Mouse (Mus musculus) lung, embryonic 15.5 days (tissue): Measurements from ENCODE around the gene Inpp5f. TPM values are rescaled to one million over a fixed set of nuclear protein-coding genes. Genes with fewer than 3 reads are reported as not detected.
A peak's percentile ranks its signal among the peaks of the same experiment; 100 is the strongest.

ENCODE experiments used
- ATAC-seq: fragments of 200-750 bp; cut with Nextera tagmentation; 2 replicates; pipeline ENCODE4 v1.8.0; 2017; ENCODE audit warnings: moderate number of reproducible peaks, borderline replicate concordance; ENCODE audit not compliant: low FRiP score, low TSS enrichment; ENCODE audit errors: extremely low read depth
- H3K27ac ChIP-seq: fragments of 300-500 bp; sonication (generic); 2 replicates; pipeline ENCODE4 v1.5.1; 2015; ENCODE audit warnings: moderate library complexity, mild to moderate bottlenecking, inconsistent platforms
- H3K27me3 ChIP-seq: fragments of 300-500 bp; sonication (generic); 2 replicates; pipeline ENCODE4 v1.6.1; 2015; ENCODE audit warnings: inconsistent platforms
- H3K36me3 ChIP-seq: fragments of 300-500 bp; sonication (generic); 2 replicates; pipeline ENCODE4 v1.6.1; 2015; ENCODE audit warnings: inconsistent platforms
- H3K4me1 ChIP-seq: fragments of 300-500 bp; sonication (generic); 2 replicates; pipeline ENCODE4 v1.6.1; 2015; ENCODE audit warnings: inconsistent platforms
- H3K4me2 ChIP-seq: fragments of 300-500 bp; sonication (generic); 2 replicates; pipeline ENCODE4 v1.6.1; 2015; ENCODE audit warnings: inconsistent platforms, mild to moderate bottlenecking, moderate library complexity
- H3K4me3 ChIP-seq: fragments of 300-500 bp; sonication (generic); 2 replicates; pipeline ENCODE4 v1.5.1; 2015; ENCODE audit warnings: mild to moderate bottlenecking, inconsistent platforms
- H3K9ac ChIP-seq: fragments of 300-500 bp; sonication (generic); 2 replicates; pipeline ENCODE4 v1.6.1; 2015; ENCODE audit warnings: inconsistent platforms
- H3K9me3 ChIP-seq: fragments of 300-500 bp; sonication (generic); 2 replicates; pipeline ENCODE4 v1.6.1; 2016; ENCODE audit warnings: inconsistent platforms
- WGBS: fragments of 180-500 bp; shearing (Covaris S2); methylation state at CpG from one replicate; pipeline ENCODE4 v1.1.7; 2015; 5-methylcytosine and 5-hydroxymethylcytosine counted together
- polyA plus RNA-seq: library from polyadenylated mRNA; unstranded; fragments of >200 nt; fragmentation: Nextera tagmentation; extraction: Ambion mirVana; gene quantifications from 2 replicates; pipeline ENCODE4 v1.2.1, GENCODE M21; 2015

Gene Inpp5f
- polyA plus RNA-seq, 1 experiment from 2014 or later = 17.2 TPM

DNA sequence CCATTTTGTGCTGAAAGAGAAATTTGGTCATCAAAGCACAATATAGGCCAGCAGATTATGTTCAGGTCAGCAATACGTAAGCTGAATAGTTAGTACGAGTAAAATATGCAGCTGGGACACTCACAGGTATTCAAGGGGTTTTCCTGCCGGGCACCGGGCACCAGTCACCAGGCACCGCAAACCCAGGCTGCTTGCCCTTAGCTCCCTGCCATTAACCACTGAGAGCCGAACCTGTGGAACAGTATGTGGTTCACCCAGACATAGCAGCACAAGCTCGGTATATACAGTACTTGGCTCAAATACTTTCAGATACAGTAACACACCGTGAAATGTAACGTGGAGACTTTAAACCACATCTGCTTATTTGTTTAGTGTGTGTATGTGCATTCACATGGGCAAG lies 114.1 kb downstream of the Inpp5f start:
- no peak overlapping the region for H3K4me3 ChIP-seq
- H3K9ac ChIP-seq = no peak overlapping the region
- H3K9me3 ChIP-seq = no peaks in the 10 kb centered on the region
- H3K36me3 ChIP-seq = peaks cover 24% of the 10 kb centered on the region; the same call in 1 of the 2 replicates
- H3K4me1 ChIP-seq = peaks cover 19% of the 10 kb centered on the region
- no peaks in the 10 kb centered on the region for H3K27me3 ChIP-seq
- H3K4me2 ChIP-seq = no peak overlapping the region
- ATAC-seq = peak; percentile 50; the same call in 1 of the 2 replicates
- no peak overlapping the region; the same call in 1 of the 2 replicates for H3K27ac ChIP-seq
- 82% methylated on average over 9 of the region's 9 CpGs for WGBS

- 78% methylated on average over 10 of the region's 10 CpGs for WGBS
- H3K27me3 ChIP-seq = no peaks in the 10 kb centered on the region
- no peak overlapping the region for H3K9ac ChIP-seq
- no peak for ATAC-seq
- no peak overlapping the region for H3K4me3 ChIP-seq
- no peak overlapping the region for H3K4me2 ChIP-seq
- no peaks in the 10 kb centered on the region for H3K9me3 ChIP-seq
- no peak overlapping the region for H3K27ac ChIP-seq
- peaks cover 16% of the 10 kb centered on the region; the same call in 1 of the 2 replicates for H3K36me3 ChIP-seq
- H3K4me1 ChIP-seq = peaks cover 28% of the 10 kb centered on the region
Observed at GRCm38 (mm10) chr7:128726999-128727398, 115.9 kb downstream of the Inpp5f start.

DNA sequence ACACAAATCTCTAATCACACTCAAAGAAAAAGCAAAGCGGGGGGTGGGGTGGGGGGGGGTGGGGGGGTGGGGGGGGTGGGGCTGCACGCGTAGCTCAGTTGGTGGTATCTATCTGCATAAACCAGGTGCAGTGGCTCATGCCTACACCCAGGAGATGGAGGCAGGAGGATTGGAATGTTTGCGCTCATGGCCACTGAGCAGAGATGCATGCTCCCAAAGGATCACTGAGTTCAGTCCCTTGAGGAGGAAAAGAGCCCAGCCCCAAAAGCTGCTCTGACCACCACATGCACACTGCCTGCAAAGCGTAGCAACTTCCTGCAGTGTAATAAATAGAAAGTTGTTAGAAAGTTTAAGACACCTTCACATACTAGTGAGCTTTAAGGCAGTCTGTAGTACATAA lies 116.6 kb downstream of the Inpp5f start:
- no peak overlapping the region for H3K4me2 ChIP-seq
- ATAC-seq = no peak
- 48% methylated on average over 5 of the region's 5 CpGs for WGBS

DNA sequence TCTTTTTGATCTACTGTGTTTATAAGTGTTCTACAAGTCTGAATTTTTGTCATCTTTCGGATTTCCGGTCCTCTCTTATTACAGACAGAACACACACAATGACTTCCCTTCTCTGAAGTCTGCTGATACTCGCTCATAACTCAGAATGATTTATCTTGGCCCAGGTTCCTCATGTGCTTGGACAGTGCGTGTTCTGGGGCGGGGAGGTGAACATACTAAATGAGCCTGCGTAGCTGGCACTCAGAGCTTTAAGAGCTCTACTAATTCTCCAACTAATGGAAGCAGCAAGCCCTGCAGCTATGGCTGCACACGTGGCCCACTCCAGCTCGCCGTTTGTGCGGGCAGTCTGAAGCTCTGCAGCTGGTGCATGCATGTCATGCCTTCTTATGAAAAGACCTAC lies 117.6 kb downstream of the Inpp5f start:
- Histone ChIP-seq H3K4me2 (no peak overlapping the region), H3K27me3 (no peaks in the 10 kb centered on the region), H3K9me3 (no peaks in the 10 kb centered on the region), H3K4me3 (no peak overlapping the region), H3K36me3 (peaks cover 3% of the 10 kb centered on the region; the same call in 1 of the 2 replicates), H3K27ac (no peak overlapping the region), H3K4me1 (peaks cover 28% of the 10 kb centered on the region), H3K9ac (no peak overlapping the region)
- ATAC-seq = no peak
- 72% methylated on average over 10 of the region's 10 CpGs for WGBS

More for the DNA sequence above, 116.6 kb downstream of the Inpp5f start:
- no peak overlapping the region for H3K27ac ChIP-seq
- no peak overlapping the region for H3K9ac ChIP-seq
- H3K4me1 ChIP-seq = peaks cover 28% of the 10 kb centered on the region
- no peaks in the 10 kb centered on the region for H3K27me3 ChIP-seq
- peaks cover 11% of the 10 kb centered on the region; the same call in 1 of the 2 replicates for H3K36me3 ChIP-seq
- no peaks in the 10 kb centered on the region for H3K9me3 ChIP-seq
- H3K4me3 ChIP-seq = no peak overlapping the region

DNA sequence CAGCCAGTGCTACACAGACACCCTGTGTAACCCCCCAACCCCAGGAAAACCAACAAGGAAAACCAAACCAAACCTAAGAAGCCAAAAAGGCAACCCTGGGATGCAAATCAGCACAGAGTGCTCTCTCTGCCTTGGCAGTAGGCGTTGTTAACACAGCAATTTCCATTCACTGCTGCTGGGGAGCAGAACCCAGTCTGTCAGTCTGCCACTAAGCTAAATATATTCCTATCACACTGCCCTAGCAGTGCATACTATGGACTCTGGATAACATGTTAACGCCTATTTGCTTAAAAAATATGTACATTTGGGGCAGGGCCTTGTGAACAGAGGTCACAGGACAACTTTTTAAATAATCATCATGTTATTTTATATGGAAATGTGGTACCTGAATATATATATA lies 120.5 kb downstream of the Inpp5f start:
- H3K9me3 ChIP-seq = no peaks in the 10 kb centered on the region
- H3K27ac ChIP-seq = no peak overlapping the region
- H3K4me1 ChIP-seq = peaks cover 21% of the 10 kb centered on the region; the same call in 1 of the 2 replicates
- no peak overlapping the region for H3K9ac ChIP-seq
- H3K36me3 ChIP-seq = no peaks in the 10 kb centered on the region
- ATAC-seq = no peak
- H3K4me3 ChIP-seq = no peak overlapping the region
- H3K27me3 ChIP-seq = no peaks in the 10 kb centered on the region
- H3K4me2 ChIP-seq = no peak overlapping the region
- WGBS = 61% methylated on average over 2 of the region's 2 CpGs

GRCm38 (mm10) chr7:128738041-128738440 lies 126.9 kb downstream of the Inpp5f start:
- H3K9ac ChIP-seq = no peak overlapping the region
- no peak for ATAC-seq
- no peaks in the 10 kb centered on the region for H3K27me3 ChIP-seq
- no peaks in the 10 kb centered on the region for H3K36me3 ChIP-seq
- H3K27ac ChIP-seq = no peak overlapping the region
- H3K4me1 ChIP-seq = peaks cover 16% of the 10 kb centered on the region
- peak overlapping the region; percentile 79 for H3K4me2 ChIP-seq
- H3K4me3 ChIP-seq = peak overlapping the region; percentile 96; the same call in 1 of the 2 replicates
- 51% methylated on average over 5 of the region's 5 CpGs for WGBS
- no peaks in the 10 kb centered on the region for H3K9me3 ChIP-seq

- Histone ChIP-seq H3K27me3 (0 out of 2 replicates have a peak, but pooled peaks cover 3% of the 10 kb centered on the region), H3K9ac (peak overlapping the region; percentile 98), H3K4me3 (peak overlapping the region; percentile 96), H3K9me3 (no peaks in the 10 kb centered on the region), H3K4me2 (peak overlapping the region; percentile 79), H3K4me1 (peaks cover 18% of the 10 kb centered on the region), H3K27ac (no peak overlapping the region), H3K36me3 (no peaks in the 10 kb centered on the region)
- WGBS = 2% methylated on average over 15 of the region's 15 CpGs
- no peak for ATAC-seq
Observed at GRCm38 (mm10) chr7:128739116-128739461, 128.0 kb downstream of the Inpp5f start.

- Histone ChIP-seq H3K36me3 (no peaks in the 10 kb centered on the region), H3K4me3 (peak overlapping the region; percentile 96), H3K9ac (peak overlapping the region; percentile 98), H3K27me3 (0 out of 2 replicates have a peak, but pooled peaks cover 3% of the 10 kb centered on the region), H3K4me2 (peak overlapping the region; percentile 79), H3K9me3 (no peaks in the 10 kb centered on the region), H3K4me1 (peaks cover 21% of the 10 kb centered on the region), H3K27ac (peak overlapping the region; percentile 91)
- under 1% methylated on average over 47 of the region's 80 CpGs for WGBS
- peak; percentile 46 for ATAC-seq
Observed at GRCm38 (mm10) chr7:128739462-128740277, 128.5 kb downstream of the Inpp5f start.

- H3K4me2 ChIP-seq = peak within 1 kb of the TSS; percentile 79
- peak within 1 kb of the TSS; percentile 96 for H3K4me3 ChIP-seq
- peak within 1 kb of the TSS; percentile 91 for H3K27ac ChIP-seq
- H3K36me3 ChIP-seq = no peaks in the 10 kb centered on the region
- peaks cover 21% of the 10 kb centered on the region for H3K4me1 ChIP-seq
- 0 out of 2 replicates have a peak, but pooled peaks cover 3% of the 10 kb centered on the region for H3K27me3 ChIP-seq
- ATAC-seq = peak; percentile 90
- WGBS = under 1% methylated on average over 31 of the region's 35 CpGs
- no peaks in the 10 kb centered on the region for H3K9me3 ChIP-seq
- peak within 1 kb of the TSS; percentile 98 for H3K9ac ChIP-seq
Observed at GRCm38 (mm10) chr7:128740334-128740733, 129.2 kb downstream of the Inpp5f start, which contains the start of gene Mcmbp. Mcmbp (minus strand) TSS chr7:128740495.

- peaks cover 36% of the 10 kb centered on the region for H3K4me1 ChIP-seq
- no peak overlapping the region for H3K9ac ChIP-seq
- no peaks in the 10 kb centered on the region for H3K9me3 ChIP-seq
- no peak overlapping the region for H3K27ac ChIP-seq
- H3K36me3 ChIP-seq = no peaks in the 10 kb centered on the region
- 0 out of 2 replicates have a peak, but pooled peaks cover 3% of the 10 kb centered on the region for H3K27me3 ChIP-seq
- WGBS = 65% methylated on average over 2 of the region's 2 CpGs
- no peak for ATAC-seq
- peak overlapping the region; percentile 76 for H3K4me2 ChIP-seq
- peak overlapping the region; percentile 78 for H3K4me3 ChIP-seq
Observed at GRCm38 (mm10) chr7:128743898-128744297, 132.8 kb downstream of the Inpp5f start.

GRCm38 (mm10) chr7:128744684-128745485 lies 133.8 kb downstream of the Inpp5f start, which contains the start of gene Sec23ip:
Sec23ip (plus strand) TSS chr7:128744943.
- Histone ChIP-seq H3K27ac (peak within 1 kb of the TSS; percentile 34), H3K4me3 (peak within 1 kb of the TSS; percentile 78), H3K4me1 (peaks cover 37% of the 10 kb centered on the region), H3K9ac (peak within 1 kb of the TSS; percentile 78), H3K36me3 (peaks cover under 1% of the 10 kb centered on the region), H3K4me2 (peak within 1 kb of the TSS; percentile 76), H3K27me3 (0 out of 2 replicates have a peak, but pooled peaks cover 3% of the 10 kb centered on the region), H3K9me3 (no peaks in the 10 kb centered on the region)
- peak; percentile 81 for ATAC-seq
- under 1% methylated on average over 55 of the region's 55 CpGs for WGBS
